Mouse (Mus musculus) embryonic facial prominence, embryonic 14.5 days (tissue): Measurements from ENCODE around the gene Olfr320. TPM values are rescaled to one million over a fixed set of nuclear protein-coding genes. Genes with fewer than 3 reads are reported as not detected.
A peak's percentile ranks its signal among the peaks of the same experiment; 100 is the strongest.

ENCODE experiments used
- ATAC-seq: fragments of 200-750 bp; cut with Nextera tagmentation; 2 replicates; pipeline ENCODE4 v1.8.0; 2017; ENCODE audit warnings: low read depth, moderate number of reproducible peaks, moderate TSS enrichment
- DNase-seq: peaks from one replicate; pipeline ENCODE4 v3.0.0-alpha.2; 2015; ENCODE audit warnings: low spot score
- H3K27ac ChIP-seq: fragments of 300-500 bp; sonication (generic); replicated peaks from 2 replicates; pipeline ENCODE4 v1.5.1; 2014; ENCODE audit warnings: low read depth, mild to moderate bottlenecking, low read length, moderate library complexity
- H3K27me3 ChIP-seq: fragments of 300-500 bp; sonication (generic); replicated peaks from 2 replicates; pipeline ENCODE4 v1.6.1; 2014; ENCODE audit warnings: low read length; ENCODE audit not compliant: control insufficient read depth, insufficient read depth
- H3K36me3 ChIP-seq: fragments of 300-500 bp; sonication (generic); 2 replicates; pipeline ENCODE4 v1.6.1; 2014; ENCODE audit warnings: low read length, mixed read lengths; ENCODE audit not compliant: control insufficient read depth, insufficient read depth
- H3K4me1 ChIP-seq: fragments of 300-500 bp; sonication (generic); 2 replicates; pipeline ENCODE4 v1.6.1; 2014; ENCODE audit warnings: antibody characterized with exemption, low read length; ENCODE audit not compliant: control insufficient read depth, insufficient read depth
- H3K4me2 ChIP-seq: fragments of 300-500 bp; sonication (generic); 2 replicates; pipeline ENCODE4 v1.6.1; 2014; ENCODE audit warnings: low read depth, mild to moderate bottlenecking, low read length, moderate library complexity, mixed read lengths
- H3K4me3 ChIP-seq: fragments of 300-500 bp; sonication (generic); 2 replicates; pipeline ENCODE4 v1.5.1; 2014; ENCODE audit warnings: low read depth, mild to moderate bottlenecking, low read length
- H3K9ac ChIP-seq: fragments of 300-500 bp; sonication (generic); 2 replicates; pipeline ENCODE4 v1.6.1; 2014; ENCODE audit warnings: low read depth, mild to moderate bottlenecking, low read length, moderate library complexity, mixed read lengths
- H3K9me3 ChIP-seq: fragments of 300-500 bp; sonication (generic); 2 replicates; pipeline ENCODE4 v1.6.1; 2016; ENCODE audit warnings: low read length; ENCODE audit not compliant: control insufficient read depth
- WGBS: fragments of 180-500 bp; shearing (Covaris S2); extraction: QIAGEN DNeasy Blood & Tissue Kit; methylation state at CpG from one replicate; pipeline ENCODE4 v1.1.7; 2014; 5-methylcytosine and 5-hydroxymethylcytosine counted together
- polyA plus RNA-seq: library from polyadenylated mRNA; unstranded; fragments of >200 nt; fragmentation: Nextera tagmentation; extraction: Ambion mirVana; gene quantifications from 2 replicates; pipeline ENCODE4 v1.2.1, GENCODE M21; 2014

Olfr320 gene
- polyA plus RNA-seq: not detected in 2 replicates

- DNase-seq: no peak
- H3K27ac ChIP-seq: no peak within 1 kb of the TSS
- no peak within 1 kb of the TSS for H3K9ac ChIP-seq
- no peak within 1 kb of the TSS for H3K4me3 ChIP-seq
- H3K9me3 ChIP-seq: no peaks in the 10 kb centered on the region
- 98% methylated on average over 1 of the region's 1 CpGs for WGBS
- no peaks in the 10 kb centered on the region for H3K4me1 ChIP-seq
- H3K36me3 ChIP-seq: no peaks in the 10 kb centered on the region
- no peak for ATAC-seq
- H3K4me2 ChIP-seq: no peak within 1 kb of the TSS
- H3K27me3 ChIP-seq: no peaks in the 10 kb centered on the region
Measured at GRCm38 (mm10) chr11:58680799-58681198, at the start of gene Olfr320. TSS of gene Olfr320 (plus strand) at chr11:58681099.

GRCm38 (mm10) chr11:58634878-58635277 lies 46.0 kb upstream of the Olfr320 start:
- no peaks in the 10 kb centered on the region for H3K36me3 ChIP-seq
- WGBS: 64% methylated on average over 4 of the region's 4 CpGs
- H3K4me2 ChIP-seq: no peak overlapping the region
- H3K9ac ChIP-seq: no peak overlapping the region
- no peak overlapping the region for H3K4me3 ChIP-seq
- H3K27ac ChIP-seq: no peak overlapping the region
- ATAC-seq (no peak), DNase-seq (no peak)
- 0 out of 2 replicates have a peak, but pooled peaks cover 11% of the 10 kb centered on the region for H3K27me3 ChIP-seq
- H3K9me3 ChIP-seq: no peaks in the 10 kb centered on the region
- no peaks in the 10 kb centered on the region for H3K4me1 ChIP-seq

GRCm38 (mm10) chr11:58636376-58636977 lies 44.4 kb upstream of the Olfr320 start:
- no peak for ATAC-seq
- peak; percentile 42 for DNase-seq
- Histone ChIP-seq H3K9ac (no peak overlapping the region), H3K4me3 (no peak overlapping the region), H3K36me3 (no peaks in the 10 kb centered on the region), H3K4me2 (no peak overlapping the region), H3K27me3 (peaks cover 25% of the 10 kb centered on the region), H3K4me1 (peaks cover 6% of the 10 kb centered on the region), H3K27ac (no peak overlapping the region), H3K9me3 (no peaks in the 10 kb centered on the region)
- WGBS: 18% methylated on average over 4 of the region's 4 CpGs

- Histone ChIP-seq H3K27me3 (peaks cover 30% of the 10 kb centered on the region), H3K4me2 (no peak overlapping the region), H3K36me3 (no peaks in the 10 kb centered on the region), H3K9ac (no peak overlapping the region), H3K4me3 (no peak overlapping the region), H3K27ac (no peak overlapping the region), H3K4me1 (peaks cover 6% of the 10 kb centered on the region), H3K9me3 (no peaks in the 10 kb centered on the region)
- 51% methylated on average over 7 of the region's 7 CpGs for WGBS
- DNase-seq: no peak
- no peak for ATAC-seq
Measured at GRCm38 (mm10) chr11:58638176-58638701, 42.7 kb upstream of the Olfr320 start.

- Histone ChIP-seq H3K36me3 (no peaks in the 10 kb centered on the region), H3K9ac (peak within 1 kb of the TSS; percentile 42; the same call in 1 of the 2 replicates), H3K27ac (no peak within 1 kb of the TSS), H3K4me3 (peak within 1 kb of the TSS; percentile 32), H3K9me3 (no peaks in the 10 kb centered on the region), H3K4me2 (peak within 1 kb of the TSS; percentile 62), H3K27me3 (peaks cover 30% of the 10 kb centered on the region), H3K4me1 (peaks cover 6% of the 10 kb centered on the region)
- ATAC-seq: peak; percentile 33; the same call in 1 of the 2 replicates
- DNase-seq: peak; percentile 17
- 3% methylated on average over 29 of the region's 34 CpGs for WGBS
Measured at GRCm38 (mm10) chr11:58640272-58640867, 40.5 kb upstream of the Olfr320 start, which contains the start of gene Trim58. TSS of gene Trim58 (plus strand) at chr11:58640465.

GRCm38 (mm10) chr11:58641057-58641456 lies 39.8 kb upstream of the Olfr320 start:
- Histone ChIP-seq H3K9ac (no peak overlapping the region), H3K27me3 (peaks cover 30% of the 10 kb centered on the region), H3K4me3 (no peak overlapping the region), H3K27ac (no peak overlapping the region), H3K4me1 (peaks cover 6% of the 10 kb centered on the region), H3K9me3 (no peaks in the 10 kb centered on the region), H3K4me2 (peak overlapping the region; percentile 62), H3K36me3 (no peaks in the 10 kb centered on the region)
- 25% methylated on average over 14 of the region's 14 CpGs for WGBS
- ATAC-seq: no peak
- DNase-seq: no peak

- Histone ChIP-seq H3K36me3 (no peaks in the 10 kb centered on the region), H3K9ac (no peak overlapping the region), H3K27ac (no peak overlapping the region), H3K4me1 (peaks cover 6% of the 10 kb centered on the region), H3K4me2 (no peak overlapping the region), H3K27me3 (peaks cover 30% of the 10 kb centered on the region), H3K4me3 (no peak overlapping the region), H3K9me3 (no peaks in the 10 kb centered on the region)
- no peak for ATAC-seq
- DNase-seq: no peak
- 79% methylated on average over 13 of the region's 13 CpGs for WGBS
Measured at GRCm38 (mm10) chr11:58641638-58642358, 39.1 kb upstream of the Olfr320 start.

- Histone ChIP-seq H3K4me1 (peaks cover 6% of the 10 kb centered on the region), H3K9me3 (no peaks in the 10 kb centered on the region), H3K9ac (no peak overlapping the region), H3K27ac (no peak overlapping the region), H3K36me3 (no peaks in the 10 kb centered on the region), H3K27me3 (peaks cover 22% of the 10 kb centered on the region), H3K4me3 (no peak overlapping the region), H3K4me2 (no peak overlapping the region)
- 37% methylated on average over 6 of the region's 6 CpGs for WGBS
- ATAC-seq (no peak), DNase-seq (peak; percentile 4)
Measured at GRCm38 (mm10) chr11:58643350-58643749, 37.5 kb upstream of the Olfr320 start.
